Mouse (Mus musculus) heart, postnatal 25 days (tissue): Measurements from ENCODE around the gene Tmem214. TPM values are rescaled to one million over a fixed set of nuclear protein-coding genes. Genes with fewer than 3 reads are reported as not detected.

ENCODE experiments used
- DNase-seq: peaks from one replicate; pipeline ENCODE4 v3.0.0; 2022; ENCODE audit warnings: low spot score
- intact Hi-C: fragments of 180-260 bp; cut with DNase I; formaldehyde crosslinking; loops from one replicate; pipeline ENCODE4 v1.15.1; 2025
- total RNA-seq, 2 experiments: library from RNA; stranded (reverse); gene quantifications; 2 replicates each; pipeline ENCODE4 v1.2.3; 2021

Tmem214 gene
- total RNA-seq, 2 experiments from 2014 or later = 36.5 to 39.1 TPM

- intact Hi-C loops = no loop called here
- no peak for DNase-seq
These were observed 60.2 kb downstream of the Tmem214 start for GRCm38 (mm10) chr5:30927945-30928529.

Other genes starting within 250 kb of the Tmem214 start
- 10 to 100 TPM; 44.1 to 47.2 TPM for gene Slc35f6, start 220.1 kb upstream of the Tmem214 start, total RNA-seq
- gene Cenpa, start 201.2 kb upstream of the Tmem214 start, total RNA-seq = 10 to 100 TPM; 42.0 to 43.0 TPM
- gene Dpysl5, start 156.4 kb upstream of the Tmem214 start, total RNA-seq = under 1 TPM; 0.29 to 0.45 TPM
- 10 to 100 TPM; 31.1 to 32.4 TPM for gene Mapre3, start 53.4 kb upstream of the Tmem214 start, total RNA-seq
- gene Agbl5, start 20.7 kb downstream of the Tmem214 start, total RNA-seq = 1 to 10 TPM; 5.9 to 6.8 TPM
- gene Ost4, start 39.8 kb downstream of the Tmem214 start, total RNA-seq = 100 to 1,000 TPM; 142 to 150 TPM
- gene Emilin1, start 45.4 kb downstream of the Tmem214 start, total RNA-seq = 10 to 100 TPM; 27.6 to 29.7 TPM
- gene Khk, start 53.4 kb downstream of the Tmem214 start, total RNA-seq = 10 to 100 TPM; 21.1 to 22.6 TPM
- under 1 TPM; 0.39 to 0.53 TPM for gene Cgref1, start 77.6 kb downstream of the Tmem214 start, total RNA-seq
- gene Preb, start 92.3 kb downstream of the Tmem214 start, total RNA-seq = 10 to 100 TPM; 79.3 to 82.9 TPM
- gene Tcf23, start 100.7 kb downstream of the Tmem214 start, total RNA-seq = under 1 TPM; 0.45 to 0.75 TPM
- 10 to 100 TPM; 44.1 to 47.0 TPM for gene Atraid, start 180.3 kb downstream of the Tmem214 start, total RNA-seq
- gene Slc5a6, start 180.9 kb downstream of the Tmem214 start, total RNA-seq = 10 to 100 TPM in 1 of 2 experiments, 1 to 10 TPM in 1; 9.9 to 10.5 TPM
- 10 to 100 TPM; 14.4 to 15.5 TPM for gene Cad, start 186.8 kb downstream of the Tmem214 start, total RNA-seq
- gene Dnajc5g, start 238.3 kb downstream of the Tmem214 start, total RNA-seq = not detected
- not detected for gene Slc30a3, start 240.2 kb downstream of the Tmem214 start, total RNA-seq
- 100 to 1,000 TPM; 183 to 212 TPM for gene Trim54, start 248.7 kb downstream of the Tmem214 start, total RNA-seq